Mouse (Mus musculus) myocyte (in vitro differentiated cells): ENCODE results near the gene Acap1.

Experiments used
- E2F4 ChIP-seq: IDR thresholded peaks from one replicate; pipeline ENCODE4 v1.6.1; 2011; ENCODE audit warnings: mild to moderate bottlenecking, control low read depth, moderate library complexity; ENCODE audit not compliant: insufficient read depth
- POLR2A ChIP-seq: IDR thresholded peaks from one replicate; pipeline ENCODE4 v1.6.1; 2011; ENCODE audit warnings: low read depth, mild to moderate bottlenecking, control low read depth, moderate library complexity; ENCODE audit not compliant: insufficient read length
- TCF12 ChIP-seq: IDR thresholded peaks from one replicate; pipeline ENCODE4 v1.6.1; 2011; ENCODE audit warnings: mild to moderate bottlenecking, control low read depth; ENCODE audit not compliant: poor library complexity, insufficient read depth, severe bottlenecking

DNA sequence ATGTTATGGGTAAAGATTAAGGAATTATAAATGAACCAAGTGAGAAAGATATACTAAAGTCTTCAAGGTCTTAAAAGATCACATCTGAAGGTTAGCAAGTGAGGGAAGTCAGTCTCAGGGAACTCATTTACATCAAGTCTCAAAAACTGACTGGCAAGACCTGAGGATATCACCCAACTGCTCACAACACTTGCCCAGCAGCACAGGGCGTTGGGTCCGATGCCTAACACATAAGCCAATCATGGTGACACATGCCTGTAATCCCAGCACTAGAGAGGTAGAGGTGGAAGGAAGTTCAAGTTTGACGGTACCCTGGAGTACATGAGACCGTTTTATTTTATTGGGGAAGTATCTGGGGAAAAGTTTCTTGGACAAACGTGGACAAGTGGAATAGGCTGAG lies 22.8 kb upstream of the Acap1 start:
- TF ChIP-seq TCF12, result no peak
- no peak for TF ChIP-seq POLR2A
- no peak for TF ChIP-seq E2F4
